Mouse (Mus musculus) lung, adult 18-20 months (tissue): ENCODE measurements around the gene Tmem151a.

ENCODE experiments used
- DNase-seq, 2 experiments: peaks; one replicate each; pipeline ENCODE4 v3.0.0; 2022; ENCODE audit warnings: mixed read lengths in 2 of 2

The Tmem151a gene

DNA sequence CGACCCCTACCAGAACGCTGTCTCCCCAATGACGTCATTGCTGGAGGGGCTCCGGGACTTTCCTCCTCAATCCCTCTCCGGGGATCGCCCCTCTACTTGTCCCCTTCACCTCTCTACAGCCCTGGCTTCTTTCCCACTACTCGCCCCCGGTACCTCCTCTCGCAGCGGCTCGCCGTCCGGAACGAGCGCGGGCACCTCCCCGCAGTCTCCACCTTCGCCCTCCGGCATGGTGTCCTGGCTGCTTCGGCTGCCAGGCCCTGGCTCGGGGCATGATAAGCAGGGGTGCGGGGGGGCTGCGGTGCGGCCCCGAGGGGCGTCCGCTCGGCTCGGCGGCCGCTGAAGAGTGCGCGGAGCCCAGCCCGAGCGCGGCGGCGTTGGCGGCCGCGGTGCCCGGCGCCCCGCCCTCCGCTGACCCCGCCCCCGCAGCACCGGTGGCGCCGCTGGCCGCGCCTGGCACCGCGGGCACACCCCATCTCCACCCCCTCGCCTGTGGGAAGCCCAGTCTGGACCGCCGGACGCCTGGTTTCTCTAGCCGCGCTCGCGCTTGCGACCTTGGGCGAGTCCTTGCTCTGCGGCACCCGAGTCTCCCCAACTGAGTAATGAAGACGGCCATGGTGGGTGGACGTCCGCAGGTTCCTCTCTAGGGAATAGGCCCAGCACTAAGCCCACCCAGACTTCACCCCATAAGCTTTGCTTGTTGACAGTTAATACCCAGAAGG, at the start of gene Tmem151a:
TSS of gene Tmem151a (minus strand) at position 387 of the 719 bp plus-strand sequence.
- peak; percentile 63 to 70 for DNase-seq

- no peak for DNase-seq
These were observed 45.9 kb upstream of the Tmem151a start for GRCm38 (mm10) chr19:5131237-5131636.

DNA sequence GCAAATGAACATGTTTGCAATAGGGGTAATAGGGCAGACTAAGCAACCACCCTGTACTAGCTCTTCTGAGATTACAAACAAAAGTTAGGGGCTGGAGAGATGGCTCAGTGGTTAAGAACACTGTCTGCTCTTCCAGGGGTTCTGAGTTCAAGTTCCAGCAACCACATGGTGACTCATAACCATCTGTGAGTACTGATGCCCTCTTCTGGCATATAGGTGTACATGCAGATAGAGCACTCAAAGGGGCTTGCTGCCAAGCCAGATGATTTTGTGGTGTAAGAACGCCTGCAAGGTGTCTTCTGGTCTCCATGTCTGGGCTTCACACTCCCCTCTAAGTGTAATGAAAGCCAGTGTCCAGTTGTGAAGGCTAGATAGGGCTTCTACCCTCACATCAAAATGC, 44.4 kb upstream of the Tmem151a start:
- no peak for DNase-seq

DNA sequence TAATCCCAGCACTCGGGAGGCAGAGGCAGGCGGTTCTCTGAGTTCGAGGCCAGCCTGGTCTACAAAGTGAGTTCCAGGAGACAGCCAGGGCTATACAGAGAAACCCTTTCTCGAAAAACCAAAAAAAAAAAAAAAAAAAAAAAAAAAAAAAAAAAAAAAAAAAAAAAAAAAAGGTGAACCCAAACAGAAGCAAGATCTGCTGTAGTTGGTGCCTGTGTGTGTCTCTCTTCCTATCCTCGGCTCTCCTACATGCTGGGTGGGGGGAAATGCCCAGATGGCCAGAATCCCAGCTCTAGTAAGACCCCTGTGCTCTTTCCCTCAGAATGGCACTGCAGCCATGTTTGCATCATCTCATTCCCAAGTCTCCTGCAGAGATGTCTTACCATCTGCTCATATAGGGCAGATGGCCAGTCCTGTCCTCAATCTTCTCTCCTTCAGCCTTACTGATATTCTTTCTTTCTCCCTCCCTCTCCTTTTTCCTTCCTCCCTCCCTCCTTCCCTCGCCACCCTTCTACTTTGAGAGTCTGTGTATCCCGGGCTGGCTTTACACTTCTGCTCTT, 38.8 kb upstream of the Tmem151a start:
- DNase-seq, result no peak

GRCm38 (mm10) chr19:5123241-5123640, 37.9 kb upstream of the Tmem151a start:
- no peak for DNase-seq

DNA sequence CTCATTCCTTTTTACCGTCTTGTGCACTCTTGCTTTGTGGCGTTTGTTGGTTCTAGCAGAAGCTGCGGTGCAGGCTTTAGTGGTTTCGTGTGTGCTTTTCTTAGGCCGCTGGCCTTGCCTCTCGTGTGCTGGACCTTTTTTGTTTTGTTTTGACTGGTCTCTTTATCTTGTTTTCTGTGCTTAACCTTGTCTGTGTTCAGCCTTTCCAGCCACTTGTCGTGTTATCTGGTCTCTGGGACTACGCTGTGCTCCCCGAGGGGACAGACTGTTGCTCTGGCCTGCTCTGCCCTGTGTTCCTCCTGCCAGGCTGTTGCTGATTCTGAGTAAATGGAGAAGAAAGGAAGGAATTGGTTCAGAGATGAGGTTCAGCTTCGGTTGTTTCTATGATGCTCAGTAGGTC, 37.2 kb upstream of the Tmem151a start:
- DNase-seq, result no peak

DNA sequence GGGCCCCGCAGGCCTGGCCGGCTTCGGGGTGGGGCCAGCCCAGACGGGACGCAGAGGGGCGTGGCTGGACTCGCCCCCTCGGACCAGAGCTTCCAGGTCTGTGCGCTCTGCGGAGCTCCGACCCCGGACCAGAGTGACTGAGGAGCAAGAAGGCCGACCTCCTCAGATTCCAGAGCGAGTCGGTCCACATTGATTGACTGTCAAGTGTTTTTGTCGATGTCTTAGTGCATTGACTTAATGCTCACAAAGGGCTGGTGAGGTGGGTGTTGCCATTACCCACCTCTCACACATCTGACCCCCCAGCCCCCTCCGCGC, 33.0 kb upstream of the Tmem151a start, which contains the start of gene Klc2:
TSS of gene Klc2 (minus strand) at position 177 of the 315 bp plus-strand sequence.
- DNase-seq, result no peak

- DNase-seq, result peak; percentile 88 to 92
These were observed 32.4 kb upstream of the Tmem151a start for GRCm38 (mm10) chr19:5117494-5118383.

DNA sequence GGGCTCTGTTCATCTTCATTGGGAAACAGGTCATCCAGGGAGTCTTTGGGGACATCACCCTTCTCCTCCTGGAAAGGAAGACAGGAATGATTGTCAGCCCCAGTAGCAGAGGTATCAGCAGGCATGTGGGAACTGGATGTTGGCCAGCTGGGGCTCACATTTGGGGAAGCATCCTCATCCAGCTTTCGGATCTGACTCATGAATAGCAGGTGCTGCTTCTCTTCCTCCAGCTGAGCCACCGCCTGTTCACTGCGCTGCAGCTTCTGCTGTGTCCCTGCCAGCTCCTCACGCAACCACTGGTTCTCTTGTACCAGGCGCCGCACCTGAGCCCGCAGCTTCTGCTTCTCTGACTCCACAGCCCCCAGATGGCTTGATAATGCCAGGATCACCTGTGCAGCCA, 28.5 kb upstream of the Tmem151a start:
- DNase-seq, result no peak

DNA sequence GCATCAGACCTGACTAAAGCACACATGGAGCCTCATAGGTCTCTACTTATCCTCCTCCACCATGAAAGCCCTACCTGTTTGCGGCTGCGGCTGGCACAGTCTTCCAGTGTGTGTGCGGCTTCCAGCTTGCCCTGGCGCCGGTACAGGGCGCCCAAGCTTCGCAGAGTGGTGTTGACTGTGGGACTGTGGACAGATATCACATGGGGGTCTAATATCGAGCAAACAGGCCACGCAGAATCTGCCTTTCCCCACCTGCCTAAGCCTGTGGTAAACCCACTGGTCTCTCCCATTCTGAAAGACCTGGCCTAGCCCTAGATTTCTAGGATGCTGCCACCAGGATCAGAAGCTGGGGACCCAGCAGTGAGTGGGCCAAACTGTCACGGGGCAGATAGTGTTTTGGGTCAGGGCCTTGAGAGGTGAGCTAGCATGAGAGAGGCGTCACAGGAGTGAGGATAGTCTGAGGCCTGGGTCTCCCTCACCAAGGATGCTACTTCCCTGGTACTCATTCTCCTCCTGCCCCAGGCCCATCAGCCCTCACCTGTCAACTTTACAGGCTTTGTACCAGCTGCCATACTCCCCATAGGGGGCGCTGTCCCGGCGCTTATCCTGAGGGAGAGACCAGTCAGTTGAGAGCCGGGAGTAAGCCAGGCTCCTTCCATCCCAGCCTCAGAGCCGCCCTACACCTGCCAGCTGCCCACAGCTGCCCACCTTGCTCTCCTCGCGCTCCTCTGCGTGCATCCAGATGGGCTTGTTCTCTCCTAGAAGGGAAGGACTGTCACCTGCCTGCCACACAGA, 24.5 kb upstream of the Tmem151a start:
- no peak for DNase-seq

- DNase-seq, result peak in 1 of 2 experiments; percentile 48
These were observed 23.4 kb upstream of the Tmem151a start for GRCm38 (mm10) chr19:5108702-5109101.

- peak; percentile 37 to 48 for DNase-seq
These were observed 22.9 kb upstream of the Tmem151a start for GRCm38 (mm10) chr19:5108271-5108575.

DNA sequence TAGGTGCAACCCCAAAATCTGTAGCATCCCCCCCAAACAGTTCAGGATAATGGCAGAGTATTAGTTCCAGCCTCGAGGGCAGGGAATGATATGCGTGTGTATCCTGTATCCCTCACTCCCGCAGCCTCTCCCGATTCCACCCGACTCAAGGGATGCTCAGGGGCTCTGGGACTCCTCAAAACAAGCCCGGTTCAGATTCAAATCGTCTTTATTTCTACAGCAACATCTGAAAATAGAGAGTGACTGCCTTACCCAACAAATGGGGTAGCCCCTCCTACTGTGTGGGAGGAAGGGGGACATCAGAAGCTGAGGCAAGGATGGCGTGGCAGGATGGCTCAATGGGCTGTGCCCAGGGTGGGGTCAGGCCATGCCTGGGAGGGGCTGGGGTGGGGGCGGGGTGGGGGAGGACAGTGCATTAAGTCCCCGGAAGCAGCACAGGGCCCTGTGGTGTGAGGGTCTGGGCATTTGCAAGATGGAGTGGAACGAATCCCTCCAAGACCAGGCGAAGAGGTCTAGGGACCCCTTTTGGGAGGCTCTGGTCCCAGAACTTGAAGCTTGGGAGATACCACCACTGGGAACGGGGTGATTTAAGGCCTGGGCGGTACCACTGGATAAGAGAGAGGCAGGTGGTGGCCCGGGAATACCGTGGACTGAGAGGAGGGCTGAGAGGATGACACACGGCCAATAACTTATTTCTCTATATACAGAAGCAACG, 22.4 kb upstream of the Tmem151a start:
- DNase-seq, result no peak

DNA sequence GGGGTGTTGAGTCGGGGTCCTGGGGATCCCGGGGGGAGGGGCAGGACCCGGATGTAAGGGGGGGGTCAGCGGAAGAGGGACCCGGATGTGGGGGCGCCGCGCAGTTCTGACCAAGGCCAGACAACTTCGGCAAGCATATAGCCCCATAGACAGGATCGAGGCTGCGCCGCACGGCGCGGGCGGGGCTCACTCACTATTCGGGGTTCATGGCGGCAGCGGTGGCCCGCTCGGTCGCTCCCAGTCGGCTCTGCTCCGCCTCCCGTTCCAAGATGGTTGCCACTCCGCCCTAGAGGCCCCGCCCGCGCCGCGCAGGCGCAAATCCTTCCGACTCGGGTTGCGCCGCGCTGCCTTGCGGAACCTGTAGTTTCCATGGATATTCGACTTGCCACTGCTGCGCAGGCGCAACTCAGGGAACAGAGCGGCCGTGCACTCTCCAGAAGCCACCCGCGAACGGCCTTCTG, 21.4 kb upstream of the Tmem151a start, which contains the start of gene Rab1b:
TSS of gene Rab1b (minus strand) at position 342 of the 461 bp plus-strand sequence.
- DNase-seq, result peak; percentile 98 to 99

DNA sequence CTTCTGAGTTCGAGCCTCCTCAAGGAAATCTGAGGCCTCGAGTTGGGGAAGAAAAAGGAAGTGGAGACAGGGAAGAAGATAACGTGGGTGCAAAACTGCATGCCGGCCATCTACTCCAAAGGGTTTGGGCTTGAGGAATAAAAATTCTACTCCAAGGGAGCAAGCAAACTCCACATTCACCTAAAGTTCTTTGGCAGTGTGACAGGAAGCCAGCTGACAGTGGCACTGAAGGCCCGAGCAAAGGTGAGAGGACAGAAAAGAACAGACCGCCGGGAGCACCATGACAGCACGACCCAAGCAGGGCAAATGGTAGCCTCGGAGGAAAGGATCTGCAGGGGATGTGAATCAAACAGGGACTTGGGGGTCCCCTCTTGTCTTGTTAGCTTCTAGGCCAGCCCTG, 20.7 kb upstream of the Tmem151a start:
- no peak for DNase-seq

DNA sequence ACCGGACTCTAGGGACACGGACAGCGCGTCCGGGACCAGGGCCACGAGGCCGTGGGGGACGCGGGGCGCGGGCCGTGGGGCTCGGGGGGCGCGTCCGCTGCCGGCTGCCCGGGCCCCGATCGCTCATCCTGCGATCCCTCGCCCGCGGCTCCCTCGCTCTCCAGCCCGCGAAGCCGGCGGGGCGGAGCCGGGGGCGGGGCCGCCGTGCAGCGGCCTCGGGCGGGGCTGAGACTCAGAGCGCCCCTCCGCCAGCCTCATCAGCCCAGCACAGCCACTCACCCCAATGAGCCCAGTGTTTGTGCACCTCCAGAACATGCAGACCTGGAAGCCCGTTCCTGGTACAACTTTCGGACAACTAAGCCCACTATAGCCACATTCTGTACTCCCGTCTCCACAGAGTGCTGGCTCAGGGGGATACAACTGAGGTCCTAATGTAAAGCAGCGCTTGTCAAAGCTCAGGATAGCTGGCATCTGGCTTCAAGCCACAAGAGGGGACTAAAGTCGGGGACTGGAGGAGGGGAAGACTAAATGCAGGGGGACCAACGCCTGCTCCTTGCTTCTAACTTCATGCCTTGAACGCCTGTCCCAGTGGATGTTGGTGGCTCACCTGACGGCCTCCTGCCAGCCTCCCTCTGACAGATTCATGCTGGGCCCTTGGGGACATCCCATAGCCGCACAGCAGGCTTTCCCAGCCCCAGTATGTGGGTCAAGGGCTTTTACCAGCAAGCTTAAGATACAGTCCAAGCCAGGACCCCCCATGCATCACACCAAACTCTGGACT, 13.2 kb upstream of the Tmem151a start, which contains the start of gene Cnih2:
TSS of gene Cnih2 (minus strand) at position 159 of the 781 bp plus-strand sequence.
- DNase-seq, result peak in 1 of 2 experiments; percentile 54

DNA sequence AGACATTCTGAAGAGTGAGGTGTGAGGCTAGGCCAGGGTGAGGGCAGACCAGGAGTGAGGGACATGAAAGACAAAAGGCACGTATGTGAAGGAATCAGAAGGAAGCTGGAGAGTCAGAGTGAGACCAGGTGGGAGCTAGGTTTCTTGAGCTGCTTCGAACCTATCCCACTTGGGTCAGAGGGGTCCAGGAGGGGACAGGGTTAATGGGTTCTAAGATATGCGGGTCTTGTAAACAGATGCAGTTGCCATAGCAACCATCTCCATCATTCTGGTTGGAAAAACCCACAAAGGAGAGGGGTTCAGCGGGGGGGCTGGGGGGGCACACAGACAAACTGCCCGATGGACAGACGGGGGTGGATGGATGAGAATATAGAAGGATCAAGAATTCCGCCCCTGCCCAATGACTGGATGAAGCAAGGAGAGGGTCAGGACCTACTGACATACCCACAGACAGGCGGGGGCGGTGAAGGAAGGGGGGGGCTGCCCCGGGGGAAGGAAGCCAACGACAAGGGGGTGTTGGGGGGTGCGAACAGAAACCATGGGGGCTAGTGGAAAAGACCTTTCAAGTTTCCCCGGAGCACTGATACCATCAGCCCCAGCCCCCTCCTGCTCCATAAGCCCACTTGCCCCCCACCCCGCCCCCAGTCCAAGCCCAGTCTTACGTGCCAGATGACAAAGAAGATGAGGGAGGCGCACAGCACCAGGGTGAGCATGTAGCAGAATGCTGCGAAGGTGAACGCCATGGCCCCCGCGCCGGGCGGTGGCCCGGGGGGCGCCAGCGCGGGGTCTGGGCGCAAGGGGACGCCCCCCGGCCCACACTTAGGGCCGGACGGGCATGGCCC, 12.4 kb upstream of the Tmem151a start:
- DNase-seq, result no peak

DNA sequence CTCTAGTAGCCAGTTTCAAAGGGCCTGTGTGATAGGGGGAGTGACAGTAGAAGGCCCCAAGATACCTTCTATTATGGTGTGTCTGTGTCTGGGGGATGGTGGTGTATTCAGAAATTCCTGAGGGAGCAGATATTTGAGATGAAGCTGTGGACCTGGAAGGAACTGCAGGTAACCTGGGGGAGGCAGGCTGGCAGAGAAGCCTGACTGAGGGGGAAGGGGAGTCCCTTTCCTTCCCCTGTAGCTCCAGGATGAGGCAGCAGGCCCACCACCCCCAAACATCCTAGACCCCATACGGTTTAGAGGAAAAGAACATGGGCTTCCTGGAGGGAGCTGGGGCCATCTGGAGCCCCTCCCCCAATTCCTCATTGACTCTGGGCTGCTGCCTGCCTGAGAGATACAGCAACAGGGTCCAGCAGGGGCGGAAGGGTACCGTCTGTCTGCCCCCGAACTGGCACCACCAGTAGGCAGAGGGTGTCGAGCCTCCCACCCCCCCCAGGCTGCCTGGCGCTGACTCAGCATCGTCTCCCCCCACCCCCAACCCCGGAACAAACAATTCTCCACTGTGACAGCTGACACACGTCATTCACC, 10.7 kb upstream of the Tmem151a start:
- DNase-seq, result no peak

DNA sequence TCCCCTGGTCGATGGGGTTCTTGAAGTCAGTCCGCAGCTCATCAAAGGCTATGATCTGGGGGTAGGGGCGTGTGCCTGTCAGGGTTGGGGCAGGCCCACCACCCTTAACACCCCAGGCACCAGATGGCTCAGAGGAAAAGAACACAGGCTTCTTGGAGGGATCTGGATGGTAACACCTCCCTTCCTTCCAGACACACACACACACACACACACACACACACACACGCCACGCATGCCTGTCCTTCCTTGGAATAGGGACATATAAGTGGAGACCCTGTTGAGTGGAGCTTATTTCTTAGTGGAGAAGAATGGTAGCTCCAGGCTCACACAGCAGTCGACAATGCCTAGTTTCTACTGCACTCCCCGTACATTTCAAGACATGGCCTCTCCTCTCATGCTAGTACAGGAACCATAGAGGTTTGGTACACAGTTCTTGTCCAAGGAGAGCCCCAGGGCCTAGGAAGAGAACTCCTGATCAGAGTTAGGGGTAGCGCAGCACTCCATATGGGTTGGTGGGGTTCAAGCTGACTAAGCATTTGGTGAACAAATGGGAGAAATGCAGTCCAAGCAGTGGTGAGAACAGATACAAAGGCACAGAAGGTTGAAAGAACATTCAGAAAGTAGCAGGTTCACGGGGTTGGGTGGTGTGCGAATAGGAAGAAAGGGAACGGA, 9.6 kb upstream of the Tmem151a start:
- no peak for DNase-seq
